Mouse (Mus musculus): ENCODE measurements around the gene Selenbp1.
A peak's percentile ranks its signal among the peaks of the same experiment; 100 is the strongest.
"Not testable (repeated sequence)": the region's sequence is repeated elsewhere in the genome, so short reads cannot be mapped to it uniquely, and the experiment has no call there.

Gene Selenbp1

GRCm38 (mm10) chr3:94932809-94933564 lies at the start of gene Selenbp1:
TSS of gene Selenbp1 (plus strand) at chr3:94933056.
- peak; percentile 95 for DNase-seq

- DNase-seq = peak; percentile 87
These were observed 46.3 kb upstream of the Selenbp1 start, which contains the start of gene Psmb4 for GRCm38 (mm10) chr3:94886316-94887224. TSS of gene Psmb4 (minus strand) at chr3:94886961.

GRCm38 (mm10) chr3:94888595-94888994 lies 44.3 kb upstream of the Selenbp1 start:
- peak; percentile 39 for DNase-seq

GRCm38 (mm10) chr3:94894076-94894475 lies 38.8 kb upstream of the Selenbp1 start:
- DNase-seq = no peak

GRCm38 (mm10) chr3:94902747-94903146 lies 30.1 kb upstream of the Selenbp1 start:
- DNase-seq = peak; percentile 77

GRCm38 (mm10) chr3:94904759-94905158 lies 28.1 kb upstream of the Selenbp1 start:
- DNase-seq = not testable (repeated sequence)

- no peak for DNase-seq
These were observed 26.4 kb upstream of the Selenbp1 start for GRCm38 (mm10) chr3:94906482-94906881.

- peak; percentile 56 for DNase-seq
These were observed 21.7 kb upstream of the Selenbp1 start for GRCm38 (mm10) chr3:94911050-94911693.

- DNase-seq = peak; percentile 32
These were observed 19.1 kb upstream of the Selenbp1 start for GRCm38 (mm10) chr3:94913801-94914200.

GRCm38 (mm10) chr3:94915903-94916741 lies 16.7 kb upstream of the Selenbp1 start:
- peak; percentile 34 for DNase-seq

GRCm38 (mm10) chr3:94917816-94918361 lies 15.0 kb upstream of the Selenbp1 start:
- peak; percentile 60 for DNase-seq

GRCm38 (mm10) chr3:94918845-94919244 lies 14.0 kb upstream of the Selenbp1 start:
- no peak for DNase-seq

GRCm38 (mm10) chr3:94921104-94921503 lies 11.8 kb upstream of the Selenbp1 start:
- no peak for DNase-seq

- no peak for DNase-seq
These were observed 10.5 kb upstream of the Selenbp1 start for GRCm38 (mm10) chr3:94922333-94922732.

- no peak for DNase-seq
These were observed 8.2 kb upstream of the Selenbp1 start for GRCm38 (mm10) chr3:94924688-94925087.

GRCm38 (mm10) chr3:94926301-94926736 lies 6.5 kb upstream of the Selenbp1 start:
- not testable (repeated sequence) for DNase-seq

- DNase-seq = not testable (repeated sequence)
These were observed 3.9 kb upstream of the Selenbp1 start for GRCm38 (mm10) chr3:94928979-94929378.

- DNase-seq = not testable (repeated sequence)
These were observed 2.2 kb upstream of the Selenbp1 start for GRCm38 (mm10) chr3:94930386-94931266.

- not testable (repeated sequence) for DNase-seq
These were observed 1.3 kb upstream of the Selenbp1 start for GRCm38 (mm10) chr3:94931427-94932082.

- DNase-seq = not testable (repeated sequence)
These were observed 577 bp upstream of the Selenbp1 start for GRCm38 (mm10) chr3:94932279-94932678.
